Mouse (Mus musculus) stomach, postnatal 0 days (tissue): ENCODE results near the gene Atp13a2. TPM values are rescaled to one million over a fixed set of nuclear protein-coding genes. Genes with fewer than 3 reads are reported as not detected.

Experiments used
- ATAC-seq: fragments of 200-750 bp; cut with Nextera tagmentation; 2 replicates; pipeline ENCODE4 v1.8.0; 2017; ENCODE audit not compliant: low FRiP score, low TSS enrichment
- DNase-seq: peaks from one replicate; pipeline ENCODE4 v3.0.0-alpha.2; 2016; ENCODE audit warnings: low spot score
- H3K27ac ChIP-seq: fragments of 300-500 bp; sonication (generic); replicated peaks from 2 replicates; pipeline ENCODE4 v1.5.1; 2014; ENCODE audit warnings: mild to moderate bottlenecking, control low read depth
- H3K27me3 ChIP-seq: fragments of 300-500 bp; sonication (generic); 2 replicates; pipeline ENCODE4 v1.6.1; 2014; ENCODE audit warnings: low read length; ENCODE audit not compliant: control insufficient read depth, insufficient read depth
- H3K36me3 ChIP-seq: fragments of 300-500 bp; sonication (generic); 2 replicates; pipeline ENCODE4 v1.6.1; 2014; ENCODE audit warnings: low read length, mixed read lengths; ENCODE audit not compliant: control insufficient read depth, insufficient read depth
- H3K4me1 ChIP-seq: fragments of 300-500 bp; sonication (generic); replicated peaks from 2 replicates; pipeline ENCODE4 v1.6.1; 2014; ENCODE audit warnings: antibody characterized with exemption; ENCODE audit not compliant: control insufficient read depth, insufficient read depth
- H3K4me2 ChIP-seq: fragments of 300-500 bp; sonication (generic); replicated peaks from 2 replicates; pipeline ENCODE4 v1.6.1; 2014; ENCODE audit warnings: low read depth, mild to moderate bottlenecking, control low read depth, moderate library complexity
- H3K4me3 ChIP-seq: fragments of 300-500 bp; sonication (generic); 2 replicates; pipeline ENCODE4 v1.5.1; 2014; ENCODE audit warnings: low read depth, low read length, control low read depth
- H3K9ac ChIP-seq: fragments of 300-500 bp; sonication (generic); 2 replicates; pipeline ENCODE4 v1.6.1; 2014; ENCODE audit warnings: mild to moderate bottlenecking, low read length, control low read depth, mixed read lengths
- H3K9me3 ChIP-seq: fragments of 300-500 bp; sonication (generic); 2 replicates; pipeline ENCODE4 v1.6.1; 2016; ENCODE audit warnings: low read length; ENCODE audit not compliant: control insufficient read depth
- CTCF ChIP-seq: IDR thresholded peaks from 2 replicates; pipeline ENCODE4 v1.5.1; 2016; ENCODE audit warnings: antibody characterized with exemption, low read depth, mild to moderate bottlenecking, moderate library complexity
- EP300 ChIP-seq: optimal IDR thresholded peaks from 2 replicates; pipeline ENCODE3; 2016; ENCODE audit warnings: antibody characterized with exemption
- WGBS: fragments of 180-500 bp; shearing (Covaris S2); extraction: QIAGEN DNeasy Blood & Tissue Kit; methylation state at CpG from one replicate; pipeline ENCODE4 v1.1.7; 2014; 5-methylcytosine and 5-hydroxymethylcytosine counted together
- polyA plus RNA-seq: library from polyadenylated mRNA; unstranded; fragments of >200 nt; fragmentation: Nextera tagmentation; extraction: Ambion mirVana; gene quantifications from 2 replicates; pipeline ENCODE4 v1.2.1, GENCODE M21; 2015

The Atp13a2 gene
- polyA plus RNA-seq, 1 experiment from 2014 or later = 14.4 TPM

GRCm38 (mm10) chr4:141041117-141041516 is 54.4 kb downstream of the Atp13a2 start:
- Histone ChIP-seq H3K27me3 (no peaks in the 10 kb centered on the region), H3K4me3 (no peak overlapping the region), H3K4me1 (no peaks in the 10 kb centered on the region), H3K9me3 (no peaks in the 10 kb centered on the region), H3K9ac (no peak overlapping the region), H3K36me3 (peaks cover 3% of the 10 kb centered on the region; the same call in 1 of the 2 replicates), H3K4me2 (no peak overlapping the region), H3K27ac (no peak overlapping the region)
- 48% methylated on average over 12 of the region's 12 CpGs for WGBS
- DNase-seq (no peak), ATAC-seq (no peak)
- TF ChIP-seq CTCF = no peak
- TF ChIP-seq EP300 = no peak

- Histone ChIP-seq H3K9me3 (no peaks in the 10 kb centered on the region), H3K9ac (no peak overlapping the region), H3K4me1 (no peaks in the 10 kb centered on the region), H3K4me3 (no peak overlapping the region), H3K27me3 (no peaks in the 10 kb centered on the region), H3K4me2 (no peak overlapping the region), H3K36me3 (no peaks in the 10 kb centered on the region; the same call in 1 of the 2 replicates), H3K27ac (peak overlapping the region; percentile 65; the same call in 1 of the 2 replicates)
- ATAC-seq (peak; percentile 67), DNase-seq (peak; percentile 71)
- TF ChIP-seq CTCF (peak; percentile 95), EP300 (no peak)
- 12% methylated on average over 8 of the region's 8 CpGs for WGBS
Measured at GRCm38 (mm10) chr4:141044816-141045215, 58.1 kb downstream of the Atp13a2 start.

- Histone ChIP-seq H3K4me2 (no peak overlapping the region), H3K36me3 (no peaks in the 10 kb centered on the region; the same call in 1 of the 2 replicates), H3K4me1 (no peaks in the 10 kb centered on the region), H3K27ac (no peak overlapping the region), H3K9ac (no peak overlapping the region), H3K9me3 (no peaks in the 10 kb centered on the region), H3K4me3 (no peak overlapping the region), H3K27me3 (no peaks in the 10 kb centered on the region)
- no peak for TF ChIP-seq CTCF
- no peak for TF ChIP-seq EP300
- DNase-seq (no peak), ATAC-seq (no peak; the same call in 1 of the 2 replicates)
- WGBS = 73% methylated on average over 17 of the region's 17 CpGs
Measured at GRCm38 (mm10) chr4:141048810-141049475, 62.3 kb downstream of the Atp13a2 start.

- Histone ChIP-seq H3K9me3 (no peaks in the 10 kb centered on the region), H3K4me3 (no peak overlapping the region), H3K9ac (no peak overlapping the region), H3K27me3 (no peaks in the 10 kb centered on the region), H3K4me2 (no peak overlapping the region), H3K4me1 (no peaks in the 10 kb centered on the region), H3K36me3 (no peaks in the 10 kb centered on the region; the same call in 1 of the 2 replicates), H3K27ac (no peak overlapping the region)
- no peak for DNase-seq
- no peak for ATAC-seq
- WGBS = 47% methylated on average over 4 of the region's 4 CpGs
- TF ChIP-seq CTCF (no peak), EP300 (no peak)
Measured at GRCm38 (mm10) chr4:141049476-141049835, 62.8 kb downstream of the Atp13a2 start.

- Histone ChIP-seq H3K4me2 (no peak overlapping the region), H3K9me3 (no peaks in the 10 kb centered on the region), H3K27ac (no peak overlapping the region), H3K4me1 (no peaks in the 10 kb centered on the region), H3K27me3 (no peaks in the 10 kb centered on the region), H3K9ac (no peak overlapping the region), H3K36me3 (no peaks in the 10 kb centered on the region), H3K4me3 (no peak overlapping the region)
- ATAC-seq (no peak), DNase-seq (no peak)
- 80% methylated on average over 12 of the region's 12 CpGs for WGBS
- TF ChIP-seq EP300 = no peak
- no peak for TF ChIP-seq CTCF
Measured at GRCm38 (mm10) chr4:141052442-141052841, 65.8 kb downstream of the Atp13a2 start.

- H3K9ac ChIP-seq = no peak overlapping the region
- H3K36me3 ChIP-seq = no peaks in the 10 kb centered on the region
- ATAC-seq = no peak
- no peak for DNase-seq
- H3K27me3 ChIP-seq = no peaks in the 10 kb centered on the region
- H3K4me2 ChIP-seq = peak overlapping the region; percentile 11; the same call in 1 of the 2 replicates
- TF ChIP-seq EP300 (no peak), CTCF (no peak)
- no peak overlapping the region for H3K4me3 ChIP-seq
- WGBS = 59% methylated on average over 8 of the region's 8 CpGs
- 0 out of 2 replicates have a peak overlapping the region, but pooled peaks have one; percentile 45 for H3K27ac ChIP-seq
- H3K4me1 ChIP-seq = no peaks in the 10 kb centered on the region
- no peaks in the 10 kb centered on the region for H3K9me3 ChIP-seq
Measured at GRCm38 (mm10) chr4:141053138-141053537, 66.5 kb downstream of the Atp13a2 start.
